ENCODE assay signal across 8 mouse cellular contexts in genomic region chrX:141724937-141725918, GRCm38 (mm10). TPM values are rescaled to one million over a fixed set of nuclear protein-coding genes. Genes with fewer than 3 reads are reported as not detected.
DNase-seq lines count a peak whose midpoint lies in the region; ATAC-seq and TF ChIP-seq lines count a peak whose summit lies in the region.

Irs4 (minus strand) TSS chrX:141725263.

- H3K27ac ChIP-seq in cortical plate, adult 2 months (ENCODE audit: insufficient read depth, low read length), result no peak within 1 kb of the TSS
- H3K27ac ChIP-seq in hindbrain, embryonic 15.5 days (replicated peaks), result no peak within 1 kb of the TSS
- no peak within 1 kb of the TSS for H3K27ac ChIP-seq in liver, embryonic 16.5 days (ENCODE audit: low read length)

- TF ChIP-seq POLR2A in cortical plate, adult 2 months (IDR thresholded peaks at IDR 0.05; ENCODE audit: extremely low read depth, insufficient read depth, low read length), result no peak

- no peak for TF ChIP-seq CTCF in cortical plate, adult 2 months (IDR thresholded peaks at IDR 0.05; ENCODE audit: extremely low read depth, insufficient read depth, low read length)

- 21% methylated on average over 51 of the region's 51 CpGs for WGBS in hindbrain, embryonic 15.5 days
- WGBS in liver, embryonic 16.5 days (ENCODE audit: insufficient replicate concordance), result 27% methylated on average over 50 of the region's 51 CpGs

- peak within 1 kb of the TSS; percentile 13; the same call in 1 of the 2 replicates for H3K9ac ChIP-seq in hindbrain, embryonic 15.5 days
- H3K9ac ChIP-seq in liver, embryonic 16.5 days (ENCODE audit: low read depth, low read length), result no peak within 1 kb of the TSS

- no peaks in the 10 kb centered on the region for H3K36me3 ChIP-seq in hindbrain, embryonic 15.5 days
- H3K36me3 ChIP-seq in liver, embryonic 16.5 days (ENCODE audit: control insufficient read depth, insufficient read depth), result no peaks in the 10 kb centered on the region

- peaks cover 53% of the 10 kb centered on the region for H3K27me3 ChIP-seq in hindbrain, embryonic 15.5 days
- H3K27me3 ChIP-seq in liver, embryonic 16.5 days (ENCODE audit: control insufficient read depth, insufficient read depth, low read depth, low read length), result peaks cover 58% of the 10 kb centered on the region

- ATAC-seq in hindbrain, embryonic 15.5 days (ENCODE audit: low FRiP score, low read depth), result peak; percentile 83
- no peak for ATAC-seq in liver, embryonic 16.5 days (ENCODE audit: low read depth)
- ATAC-seq in monocyte, adult 5-6 weeks (replicated peaks; ENCODE audit: insufficient number of reproducible peaks, low FRiP score, low TSS enrichment, poor library complexity, severe bottlenecking), result no peak

- no peaks in the 10 kb centered on the region for H3K9me3 ChIP-seq in hindbrain, embryonic 15.5 days
- H3K9me3 ChIP-seq in liver, embryonic 16.5 days (replicated peaks; ENCODE audit: control insufficient read depth, low read length), result no peaks in the 10 kb centered on the region

- H3K4me3 ChIP-seq in cortical plate, adult 2 months (ENCODE audit: insufficient read depth, low read length), result 0 out of 2 replicates have a peak within 1 kb of the TSS, but pooled peaks have one; percentile 11
- peak within 1 kb of the TSS; percentile 46 for H3K4me3 ChIP-seq in hindbrain, embryonic 15.5 days
- peak within 1 kb of the TSS; percentile 5; the same call in 1 of the 2 replicates for H3K4me3 ChIP-seq in liver, embryonic 16.5 days (ENCODE audit: low read depth, low read length)

- H3K4me1 ChIP-seq in cortical plate, adult 2 months (ENCODE audit: control insufficient read depth, insufficient read depth, low read length), result no peaks in the 10 kb centered on the region
- H3K4me1 ChIP-seq in hindbrain, embryonic 15.5 days (replicated peaks), result peaks cover 18% of the 10 kb centered on the region
- no peaks in the 10 kb centered on the region for H3K4me1 ChIP-seq in liver, embryonic 16.5 days (ENCODE audit: control insufficient read depth, low read depth, low read length)

- peak within 1 kb of the TSS; percentile 62 for H3K4me2 ChIP-seq in hindbrain, embryonic 15.5 days
- H3K4me2 ChIP-seq in liver, embryonic 16.5 days (ENCODE audit: low read depth, low read length), result peak within 1 kb of the TSS; percentile 17; the same call in 1 of the 2 replicates

- DNase-seq in R1 (ENCODE audit: low read depth, low spot score), result peak; percentile 59
- peak; percentile 3 for DNase-seq in yolk sac, embryonic 10.5 days (ENCODE audit: low spot score)
- DNase-seq in right cerebral cortex, adult 2 months (ENCODE audit: low spot score in 2 of 2), result no peak
- no peak for DNase-seq in cerebellum, adult 8-10 months

RNA-seq across cellular contexts. Expression of gene Irs4, which starts in this region (rescaled TPM):
- 0.06 and 0.17 TPM in 2 replicates for polyA plus RNA-seq in cortical plate, adult 2 months (2012; rRNA removed)
- polyA plus RNA-seq in hindbrain, embryonic 15.5 days (2015; fragmentation: Nextera tagmentation; extraction: Ambion mirVana), result 1.7 and 1.9 TPM in 2 replicates
- not detected in 2 replicates for polyA plus RNA-seq in liver, embryonic 16.5 days (2015; fragmentation: Nextera tagmentation; extraction: Ambion mirVana)
- not detected in 3 replicates for total RNA-seq in monocyte, adult 5-6 weeks (2017)

Comparison
In these comparisons a context has a peak if more than half of its experiments do, and no peak if none do; other contexts are left out.
1. DNase-seq: peak in R1 (single experiment) and yolk sac, embryonic 10.5 days (single experiment); none in right cerebral cortex, adult 2 months (0 of 2) and cerebellum, adult 8-10 months (single experiment).
2. Peak in every context shown above with its lines, with median percentiles within 50 percentile points of each other: H3K4me3 ChIP-seq.